Mouse (Mus musculus): ENCODE data around the gene Fam160b1.

The Fam160b1 gene

DNA sequence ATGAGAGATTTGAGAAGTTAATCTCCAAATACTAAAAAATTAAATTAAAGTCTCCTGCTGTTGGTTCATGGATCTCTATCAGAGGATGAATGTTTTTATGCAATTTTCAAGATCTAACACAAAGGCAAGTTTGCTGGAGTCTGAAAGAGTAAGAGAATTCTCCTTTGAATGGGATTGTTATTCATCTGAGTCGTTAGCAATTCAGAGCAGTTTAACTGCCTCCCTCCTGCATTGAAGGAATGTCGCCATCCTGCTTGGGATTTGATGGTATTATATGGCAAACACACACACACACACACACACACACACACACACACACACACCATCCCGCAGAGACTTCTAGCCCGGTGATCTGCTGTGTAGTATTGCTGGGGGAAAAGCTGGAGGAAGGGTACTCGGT, 6.1 kb downstream of the Fam160b1 start:
- DNase-seq (ENCODE audit: low read depth, low spot score), result no peak

DNA sequence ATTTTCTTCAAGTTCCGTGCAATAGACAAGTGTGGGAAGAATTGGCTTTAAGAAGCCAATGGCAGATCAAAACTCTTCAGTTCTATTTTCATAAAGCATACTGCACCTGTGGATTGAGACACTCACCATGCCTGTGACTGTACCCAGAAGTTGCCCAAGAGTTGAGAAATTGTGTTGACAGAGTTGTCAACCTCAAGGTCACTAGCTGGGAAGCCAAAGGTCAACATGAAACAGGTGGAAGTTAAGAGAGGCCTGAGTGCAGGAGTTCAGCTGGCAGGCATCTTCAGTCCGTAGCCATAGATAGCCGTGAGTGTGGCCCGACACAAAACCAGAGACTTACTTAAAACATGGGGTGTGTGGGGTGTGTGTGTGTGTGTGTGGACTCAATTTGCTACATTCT, 6.7 kb downstream of the Fam160b1 start:
- DNase-seq (ENCODE audit: low read depth, low spot score), result no peak

DNA sequence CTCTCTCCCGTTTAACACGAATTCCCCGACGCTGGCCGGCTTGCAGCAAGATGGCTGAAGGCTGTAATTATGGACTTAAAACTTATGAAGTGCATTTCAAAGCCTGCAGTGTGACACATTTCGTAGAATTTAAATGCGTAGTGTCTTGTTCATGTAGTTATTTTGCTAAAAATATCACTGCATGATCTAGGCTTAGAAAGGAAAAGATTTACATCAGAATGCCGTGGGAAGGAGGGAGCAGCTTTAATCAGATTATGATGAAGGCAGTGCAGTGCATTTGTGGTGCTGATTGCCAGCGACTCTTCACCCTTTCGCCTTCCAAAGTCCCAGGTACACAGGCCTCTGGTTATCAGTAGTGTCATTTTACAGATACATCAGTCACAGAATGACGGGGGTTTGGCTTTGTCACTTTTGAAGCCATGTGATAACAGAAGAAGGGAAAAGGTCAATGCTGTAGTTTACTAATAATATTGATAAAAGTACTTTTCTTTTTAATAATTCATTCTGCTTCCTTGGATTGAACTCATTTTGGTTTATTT, 7.4 kb downstream of the Fam160b1 start:
- DNase-seq (ENCODE audit: low read depth, low spot score), result peak; percentile 47

DNA sequence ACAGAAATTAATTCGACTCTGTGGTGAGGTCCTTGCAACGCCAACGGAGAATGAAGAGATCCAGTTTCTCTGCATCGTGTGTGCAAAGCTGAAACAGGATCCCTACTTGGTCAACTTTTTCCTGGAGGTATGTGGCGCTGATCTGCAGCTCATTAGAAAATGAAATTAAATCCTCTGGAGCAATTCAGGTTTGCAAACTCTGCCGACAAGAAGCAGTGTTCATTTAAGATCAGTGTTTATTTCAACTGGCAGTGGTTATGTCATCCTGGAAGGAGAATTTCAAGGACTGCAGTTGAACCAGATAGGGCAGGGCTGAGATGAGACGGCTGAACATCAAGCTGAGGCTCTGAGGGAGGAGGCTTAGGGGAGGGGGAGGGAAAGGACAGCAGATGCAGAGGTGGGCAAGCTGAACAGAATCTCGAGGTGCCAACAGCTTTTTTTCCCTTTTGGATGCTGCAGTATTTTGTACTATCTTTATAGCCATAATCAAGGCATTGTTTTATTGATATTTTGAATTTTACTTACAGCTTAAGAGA, 12.9 kb downstream of the Fam160b1 start:
- DNase-seq (ENCODE audit: low read depth, low spot score), result peak; percentile 82

DNA sequence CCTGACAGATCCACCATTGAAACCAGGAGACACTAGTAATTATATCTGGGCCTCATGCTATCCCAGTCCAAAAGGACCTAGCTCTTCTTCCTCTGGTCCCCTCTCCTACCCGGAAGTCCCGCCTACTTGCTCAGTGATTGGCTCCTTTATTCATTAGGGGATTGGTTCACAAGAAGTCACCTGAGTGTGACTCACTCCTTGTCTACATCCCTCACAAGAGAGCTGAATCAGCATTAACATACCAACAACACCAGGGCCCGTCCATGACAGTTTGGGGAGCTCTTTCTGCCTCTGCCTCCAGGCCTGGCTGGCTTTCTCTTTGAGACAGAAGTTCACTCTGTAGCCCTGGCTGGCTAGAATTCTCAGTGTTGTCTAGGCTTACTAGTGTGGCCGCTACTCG, 14.7 kb downstream of the Fam160b1 start:
- DNase-seq (ENCODE audit: low read depth, low spot score), result no peak

DNA sequence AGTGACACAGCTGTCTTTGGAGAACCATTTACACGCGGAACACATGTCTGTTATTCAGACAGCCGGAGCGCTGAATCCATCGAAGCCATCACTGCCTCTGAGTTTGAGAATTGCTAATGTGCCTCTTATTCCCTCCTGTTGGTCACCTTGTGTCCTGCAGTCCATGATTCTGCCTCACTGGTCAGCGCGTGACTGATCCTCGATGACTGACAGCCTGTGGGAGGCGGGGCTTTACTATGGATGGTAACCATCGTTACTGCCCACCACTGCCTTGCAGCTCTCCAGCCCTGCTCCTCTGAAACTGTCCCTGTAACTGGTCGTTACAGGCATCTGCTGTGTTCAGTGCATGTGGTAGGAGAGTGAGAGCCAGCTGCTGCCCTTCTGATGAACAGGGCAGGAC, 15.3 kb downstream of the Fam160b1 start:
- DNase-seq (ENCODE audit: low read depth, low spot score), result no peak

DNA sequence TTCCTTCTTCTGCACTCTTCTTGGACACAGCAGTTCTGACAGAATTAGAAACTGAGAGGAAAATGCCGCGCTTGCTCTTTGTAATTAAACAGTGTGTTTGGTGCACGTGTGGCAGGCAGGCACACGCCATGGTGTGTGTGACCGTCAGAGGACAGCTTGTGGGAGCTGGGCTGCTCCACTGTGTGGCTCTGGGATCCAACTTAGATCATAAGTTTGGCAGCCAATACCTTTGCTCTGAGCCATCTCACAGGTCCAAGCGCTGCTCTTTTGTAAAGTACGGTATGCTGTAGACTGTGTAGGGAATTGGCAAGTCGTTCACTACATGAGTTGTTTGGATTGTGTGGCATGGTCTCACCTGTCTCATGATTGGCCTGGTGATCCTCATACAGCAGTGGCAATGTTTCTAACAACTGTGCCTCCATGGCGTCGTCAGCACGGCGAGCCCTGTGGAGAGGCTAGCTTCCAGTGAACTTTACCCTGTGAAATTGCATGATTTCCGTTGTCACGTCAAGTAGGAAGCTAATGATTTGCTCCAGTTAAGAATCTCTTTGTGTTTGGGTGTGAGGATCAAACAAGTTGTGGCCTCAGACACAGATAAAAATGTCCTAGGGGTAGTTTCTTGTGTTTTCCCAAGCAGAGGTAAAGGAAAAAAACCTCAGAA, 16.7 kb downstream of the Fam160b1 start:
- DNase-seq (ENCODE audit: low read depth, low spot score), result no peak

DNA sequence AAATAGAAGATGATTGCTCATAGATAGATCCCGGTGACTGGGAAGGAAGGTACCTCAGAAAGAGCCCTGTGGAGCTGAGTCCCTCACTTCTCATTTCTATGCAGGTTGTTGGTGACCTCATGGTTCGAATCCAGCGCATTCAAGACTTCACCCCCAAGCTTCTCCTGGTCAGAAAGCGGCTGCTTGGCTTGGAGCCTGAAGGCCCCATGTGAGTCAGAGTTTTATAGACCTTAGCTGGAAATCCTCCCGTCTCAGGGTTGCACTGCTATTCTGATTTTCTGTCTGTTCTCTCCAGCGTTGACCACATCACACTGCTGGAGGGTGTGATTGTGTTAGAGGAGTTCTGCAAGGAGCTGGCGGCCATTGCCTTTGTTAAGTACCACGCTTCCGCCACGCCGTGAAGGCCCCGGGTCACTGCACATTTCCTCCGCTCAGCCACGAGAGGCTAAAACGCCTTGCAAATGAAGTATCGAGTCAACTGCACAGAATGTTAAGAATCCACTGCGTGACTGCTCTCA, 25.8 kb downstream of the Fam160b1 start:
- DNase-seq (ENCODE audit: low read depth, low spot score), result no peak

DNA sequence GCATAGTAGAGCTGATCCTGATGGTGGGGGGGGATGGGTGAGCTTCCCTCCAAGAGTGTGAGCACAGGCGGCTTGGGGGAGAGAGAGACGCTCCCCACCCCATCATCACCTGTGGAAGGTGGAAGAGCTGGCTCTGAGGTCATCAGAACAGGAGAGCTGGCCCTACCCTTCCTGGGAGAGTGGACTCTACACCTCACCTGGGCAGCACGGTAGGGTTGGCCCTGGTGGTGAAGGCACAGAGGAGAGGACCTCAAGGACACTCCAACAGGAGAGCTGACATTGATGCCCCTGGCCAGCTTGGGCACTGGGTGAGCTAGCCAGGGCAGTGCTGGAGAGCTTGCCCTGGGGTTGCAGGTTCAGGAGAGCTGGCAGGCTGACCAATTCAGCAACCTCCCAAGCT, 31.1 kb downstream of the Fam160b1 start:
- DNase-seq (ENCODE audit: low read depth, low spot score), result no peak

DNA sequence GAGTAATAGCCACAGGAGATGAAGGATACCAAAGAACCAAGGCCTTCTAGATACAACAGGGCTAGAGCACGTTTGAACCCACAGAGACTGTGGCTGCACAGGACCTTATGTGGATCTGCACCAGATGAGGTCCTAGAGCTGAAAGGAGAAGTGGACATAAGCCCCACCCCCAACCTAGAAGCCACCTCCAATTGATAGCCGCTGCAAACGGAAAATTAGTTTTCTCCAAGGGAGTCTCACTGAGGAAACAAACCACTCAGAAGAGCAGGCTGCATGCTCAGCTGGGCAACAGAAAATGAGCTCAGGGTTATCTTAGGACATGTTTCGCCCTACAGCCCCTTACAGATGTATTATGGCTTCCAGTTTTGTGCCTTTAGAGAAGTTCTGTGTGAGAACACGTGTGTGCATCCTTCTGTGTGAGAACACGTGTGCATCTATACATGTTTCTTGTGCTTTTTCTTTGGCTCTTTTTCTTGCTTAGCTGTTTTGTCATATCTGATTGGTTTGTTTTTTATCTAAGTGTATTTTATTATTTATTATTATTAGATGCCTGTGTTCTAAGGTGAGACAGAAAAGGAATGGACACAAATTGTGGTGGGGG, 33.0 kb downstream of the Fam160b1 start:
- DNase-seq (ENCODE audit: low read depth, low spot score), result no peak

DNA sequence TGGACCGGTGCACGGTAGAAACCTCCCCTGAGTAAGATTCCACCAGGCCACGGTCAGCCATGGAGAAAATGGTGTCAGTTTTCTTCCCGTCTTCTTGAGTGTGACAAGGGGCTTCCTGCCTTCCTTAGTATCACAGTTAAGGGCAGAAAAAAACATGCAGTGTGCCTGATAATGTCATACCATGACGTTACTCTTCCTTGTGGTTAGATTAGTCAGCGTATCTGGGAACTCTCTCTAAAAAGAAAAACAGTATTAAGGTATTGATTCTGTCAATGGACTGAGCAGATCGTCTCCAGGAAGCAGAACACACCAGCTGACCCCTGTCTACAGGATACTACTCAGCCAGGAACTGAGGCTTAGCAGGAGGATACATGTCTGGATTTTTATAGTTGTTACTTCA, 36.1 kb downstream of the Fam160b1 start:
- DNase-seq (ENCODE audit: low read depth, low spot score), result no peak

DNA sequence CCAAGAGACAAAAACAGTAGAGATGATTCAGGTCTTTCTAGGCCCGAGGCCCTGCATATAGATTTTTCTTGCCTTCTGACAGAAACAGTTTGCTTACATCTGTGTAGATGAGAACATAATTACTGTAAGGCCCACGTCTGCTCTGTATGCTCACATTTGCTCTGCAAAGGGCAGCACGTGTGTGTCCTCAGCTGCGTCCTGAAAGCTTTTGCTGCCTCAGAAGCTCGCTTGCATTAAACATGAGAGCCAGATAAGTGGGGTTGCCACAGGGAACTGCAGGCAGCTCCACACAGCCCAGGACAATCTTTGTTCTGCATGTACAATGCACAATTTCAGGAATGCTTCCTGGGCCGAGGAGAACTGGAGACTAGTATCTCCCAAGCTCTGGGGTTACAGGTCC, 41.9 kb downstream of the Fam160b1 start:
- no peak for DNase-seq (ENCODE audit: low read depth, low spot score)

DNA sequence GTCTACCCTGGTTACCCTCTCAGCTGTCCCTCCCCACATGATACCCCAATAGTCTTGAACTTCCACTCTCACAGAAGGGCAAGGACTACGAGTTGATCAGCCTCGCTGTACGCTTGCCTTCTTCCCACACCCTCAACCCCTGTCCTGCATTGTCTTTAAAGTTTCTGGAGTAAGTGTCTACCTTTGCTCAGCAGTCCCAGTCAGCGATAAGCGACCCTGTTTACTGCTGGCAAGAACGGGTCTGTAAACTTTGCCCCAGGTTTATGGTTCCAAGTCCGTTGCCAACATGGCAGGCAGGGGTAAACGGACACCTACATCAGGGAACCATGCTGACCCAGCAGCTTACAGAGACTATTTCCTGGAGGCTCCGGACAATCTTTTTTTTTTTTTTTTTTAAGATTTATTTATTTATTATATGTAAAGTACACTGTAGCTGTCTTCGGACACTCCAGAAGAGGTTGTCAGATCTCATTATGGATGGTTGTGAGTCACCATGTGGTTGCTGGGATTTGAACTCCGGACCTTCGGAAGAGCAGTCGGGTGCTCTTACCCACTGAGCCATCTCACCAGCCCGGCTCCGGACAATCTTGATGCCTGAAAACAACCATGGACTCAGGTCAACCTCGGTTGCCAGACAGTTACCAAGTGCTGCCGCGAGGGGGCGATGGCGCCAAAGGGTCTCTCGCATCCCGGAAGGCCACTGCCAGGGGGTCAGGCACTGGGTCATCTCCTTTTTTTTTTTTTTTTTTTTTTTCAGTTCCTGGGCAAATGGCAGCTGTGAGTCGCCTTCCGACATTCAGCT, 43.4 kb downstream of the Fam160b1 start:
- DNase-seq (ENCODE audit: low read depth, low spot score), result peak; percentile 72

DNA sequence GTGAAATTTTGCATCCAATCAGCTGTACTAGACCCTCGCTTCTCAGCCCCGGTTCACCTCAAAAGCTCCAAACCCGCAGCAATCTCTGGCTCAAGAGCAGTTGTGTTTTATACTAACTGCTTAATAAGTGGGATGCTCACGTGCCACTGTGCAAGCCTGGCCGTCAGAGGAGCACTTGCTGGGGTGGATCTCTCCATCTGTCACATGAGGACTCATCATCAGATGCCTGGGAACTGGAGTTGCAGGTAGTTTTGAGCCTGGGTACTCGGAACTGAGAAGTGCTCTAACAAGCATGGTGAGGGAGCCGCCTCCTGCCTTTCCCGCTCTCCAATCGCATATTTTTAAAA, 44.0 kb downstream of the Fam160b1 start:
- DNase-seq (ENCODE audit: low read depth, low spot score), result peak; percentile 61

DNA sequence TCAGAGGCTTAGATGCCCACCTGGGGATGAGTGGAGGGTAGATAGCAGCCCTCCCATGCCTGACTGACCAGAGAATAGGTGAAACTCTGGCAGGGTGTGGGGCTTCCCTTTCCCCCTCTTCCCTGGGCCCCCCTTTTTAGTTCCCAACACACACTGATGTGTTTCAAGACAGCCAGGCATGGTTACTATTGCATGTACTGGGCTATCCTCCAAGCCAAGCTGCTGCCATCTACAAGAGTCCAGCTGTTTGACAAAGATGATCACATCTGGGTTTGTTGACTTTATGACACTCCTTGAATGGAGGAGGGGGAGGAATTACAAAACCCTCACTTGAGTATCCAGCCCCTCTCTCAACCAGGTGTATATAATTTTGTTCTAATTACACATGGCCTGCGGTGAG, 47.5 kb downstream of the Fam160b1 start:
- no peak for DNase-seq (ENCODE audit: low read depth, low spot score)

DNA sequence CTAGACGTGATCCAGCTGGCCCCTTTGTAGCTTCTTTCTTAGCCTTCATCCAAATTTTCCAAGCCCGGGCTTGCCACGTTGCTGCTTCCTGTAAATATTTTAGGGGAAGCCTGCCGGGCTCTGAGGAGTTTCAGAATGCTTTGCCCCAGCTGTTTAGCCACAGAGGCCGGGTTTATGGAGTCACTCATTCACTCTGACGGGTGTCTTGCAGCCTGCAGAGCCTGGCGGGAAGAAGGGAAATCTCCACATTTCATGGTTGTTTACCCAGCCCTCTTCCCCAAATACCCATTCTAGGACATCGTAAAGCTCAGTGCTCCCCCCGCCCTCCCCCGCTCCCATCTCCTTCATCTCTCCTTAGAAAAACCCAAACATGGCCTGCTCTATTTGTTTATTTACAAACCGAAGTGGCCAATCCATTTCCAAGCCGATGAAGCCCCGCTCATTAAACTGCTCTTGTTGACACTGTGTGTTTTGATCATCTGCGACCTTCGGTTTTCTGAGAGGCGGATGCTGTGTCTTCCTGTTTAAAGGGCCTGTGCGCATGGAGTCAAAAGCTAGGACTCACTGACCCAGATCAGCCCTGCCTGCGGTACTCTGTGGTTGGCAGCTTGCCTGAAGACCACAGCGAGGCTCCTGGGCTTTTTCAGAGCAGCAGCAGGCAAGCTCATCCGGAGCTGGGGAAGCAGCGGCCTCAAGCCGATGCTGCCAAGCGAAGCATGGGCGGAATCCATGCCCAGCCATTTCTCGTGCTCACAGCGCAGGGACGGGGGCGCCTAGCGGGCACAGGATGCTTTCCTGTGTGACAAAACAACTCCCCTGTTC, 51.1 kb downstream of the Fam160b1 start:
- peak; percentile 87 for DNase-seq (ENCODE audit: low read depth, low spot score)

DNA sequence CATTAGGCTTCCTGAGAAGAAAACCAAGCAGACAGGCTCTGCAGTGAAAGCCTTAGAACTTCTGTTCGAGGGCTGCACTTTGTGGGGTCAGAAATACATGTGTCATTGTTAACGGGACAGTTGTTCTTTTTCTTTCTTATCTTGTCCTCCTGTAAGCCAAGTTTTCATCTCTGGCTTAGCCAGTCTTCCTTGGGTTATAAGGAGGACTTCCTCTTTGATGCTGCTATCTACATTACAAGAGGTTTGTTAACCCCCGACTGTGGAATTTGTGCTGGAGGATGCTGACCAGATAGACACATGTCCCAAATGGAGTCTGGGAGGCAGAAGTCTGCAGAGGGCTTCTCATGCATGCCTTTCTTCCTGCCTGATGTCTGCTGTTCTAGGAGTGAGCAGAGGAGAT, 52.7 kb downstream of the Fam160b1 start:
- DNase-seq (ENCODE audit: low read depth, low spot score), result no peak

DNA sequence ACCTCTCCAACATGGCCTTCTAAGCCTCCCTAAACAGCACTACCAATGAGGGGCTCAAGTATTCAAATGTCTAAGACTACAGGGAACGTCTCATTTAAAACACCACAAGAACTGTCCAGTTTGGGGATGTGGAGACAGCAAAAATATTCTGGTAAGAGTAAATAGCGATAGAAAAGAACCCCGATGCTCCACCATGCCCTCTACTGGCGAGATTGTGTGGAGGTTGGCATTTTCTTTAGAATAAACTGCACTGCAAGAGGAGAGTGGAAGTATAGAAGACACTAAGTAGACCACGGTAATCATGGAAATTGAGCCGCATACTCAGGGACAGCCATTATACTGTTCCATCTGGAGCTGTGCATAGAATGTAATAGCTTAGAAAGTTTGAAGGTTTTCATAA, 53.4 kb downstream of the Fam160b1 start:
- no peak for DNase-seq (ENCODE audit: low read depth, low spot score)

DNA sequence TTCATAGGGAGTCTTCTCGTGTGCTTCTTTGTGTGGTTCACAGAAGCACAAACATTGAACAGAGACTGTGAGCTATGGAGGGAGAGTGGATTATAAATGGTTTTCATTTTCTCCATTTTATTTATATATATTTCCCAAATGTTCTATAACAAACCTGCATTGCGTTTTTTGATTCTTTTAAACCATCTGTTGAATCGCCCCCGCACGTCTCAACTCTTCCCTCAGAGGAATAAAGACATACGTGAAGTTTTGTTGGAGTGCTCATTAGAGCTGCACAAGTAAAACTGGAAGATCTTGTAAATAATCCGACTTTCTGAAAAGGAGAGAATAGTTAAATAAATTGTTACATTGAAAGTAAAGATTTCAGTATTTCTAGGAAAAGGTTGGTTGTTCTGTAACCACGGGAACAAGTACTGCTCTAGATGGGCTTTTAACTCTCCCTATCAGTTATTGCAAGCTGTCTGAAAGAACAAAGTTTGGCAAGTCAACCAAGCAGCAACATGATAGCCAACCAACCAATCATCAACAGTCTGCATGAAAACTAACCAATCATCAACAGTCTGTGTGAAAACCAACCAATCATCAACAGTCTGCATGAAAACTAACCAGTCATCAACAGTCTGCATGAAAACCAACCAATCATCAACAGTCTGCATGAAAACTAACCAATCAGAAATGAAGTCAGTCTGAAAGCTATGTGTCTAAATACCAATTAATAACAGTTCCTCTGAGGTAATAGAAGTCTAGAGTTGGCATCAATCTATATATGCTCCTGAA, 54.7 kb downstream of the Fam160b1 start:
- DNase-seq (ENCODE audit: low read depth, low spot score), result peak; percentile 51

DNA sequence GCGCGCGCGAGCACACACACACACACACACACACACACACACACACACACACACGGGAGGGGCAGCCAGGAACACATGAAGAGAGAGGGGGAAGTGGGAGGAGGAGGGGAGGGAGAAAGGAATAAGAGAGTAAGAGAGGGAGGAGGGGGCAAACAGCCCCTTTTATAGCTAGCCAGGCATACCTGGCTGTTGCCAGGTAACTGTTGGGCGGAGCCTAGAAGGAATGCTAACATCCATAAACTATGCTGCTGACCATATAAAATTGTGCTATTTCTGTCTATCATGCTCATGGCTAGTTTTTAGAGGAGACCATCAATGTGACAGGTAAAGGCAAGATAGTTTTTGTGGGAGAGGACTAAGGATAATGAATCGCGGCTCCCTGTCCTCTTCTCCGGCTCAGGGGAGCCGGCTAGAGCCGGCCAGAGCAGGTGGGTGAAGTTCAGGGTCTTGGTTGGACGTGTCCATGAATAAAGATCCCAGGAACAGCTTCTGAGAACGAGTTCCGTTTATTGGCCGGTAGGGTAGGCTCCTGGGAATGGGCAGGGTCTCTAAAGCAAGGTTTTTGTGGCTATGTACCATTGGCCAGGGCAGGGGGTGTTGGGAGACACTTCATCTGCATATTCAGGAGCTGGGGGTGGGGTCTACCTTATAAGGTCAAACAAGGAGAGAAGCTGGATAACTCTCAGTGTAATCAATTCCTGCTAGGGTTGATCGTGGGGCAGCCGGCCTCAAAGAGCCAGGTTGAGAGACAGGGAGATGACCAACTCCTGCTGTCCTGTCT, 57.5 kb downstream of the Fam160b1 start:
- DNase-seq (ENCODE audit: low read depth, low spot score), result no peak

All from brain, adult 2 months (tissue).